Mouse (Mus musculus) heart, embryonic 13.5 days (tissue): Measurements from ENCODE around the gene Chst15. TPM values are rescaled to one million over a fixed set of nuclear protein-coding genes. Genes with fewer than 3 reads are reported as not detected.

ENCODE experiments used
- ATAC-seq: fragments of 200-750 bp; cut with Nextera tagmentation; 2 replicates; pipeline ENCODE4 v1.8.0; 2017; ENCODE audit warnings: moderate TSS enrichment; ENCODE audit not compliant: insufficient number of reproducible peaks, low FRiP score, low TSS enrichment; ENCODE audit errors: extremely low read depth
- H3K27ac ChIP-seq: fragments of 300-500 bp; sonication (generic); replicated peaks from 2 replicates; pipeline ENCODE4 v1.5.1; 2015; ENCODE audit warnings: moderate library complexity, mild to moderate bottlenecking, inconsistent platforms
- H3K27me3 ChIP-seq: fragments of 300-500 bp; sonication (generic); replicated peaks from 2 replicates; pipeline ENCODE4 v1.6.1; 2015; ENCODE audit warnings: mild to moderate bottlenecking, inconsistent platforms
- H3K36me3 ChIP-seq: fragments of 300-500 bp; sonication (generic); 2 replicates; pipeline ENCODE4 v1.6.1; 2015; ENCODE audit warnings: mild to moderate bottlenecking, inconsistent platforms
- H3K4me1 ChIP-seq: fragments of 300-500 bp; sonication (generic); 2 replicates; pipeline ENCODE4 v1.6.1; 2015; ENCODE audit warnings: inconsistent platforms
- H3K4me2 ChIP-seq: fragments of 300-500 bp; sonication (generic); 2 replicates; pipeline ENCODE4 v1.6.1; 2015; ENCODE audit warnings: inconsistent platforms, mild to moderate bottlenecking, moderate library complexity
- H3K4me3 ChIP-seq: fragments of 300-500 bp; sonication (generic); 2 replicates; pipeline ENCODE4 v1.5.1; 2015; ENCODE audit warnings: moderate library complexity, mild to moderate bottlenecking, inconsistent platforms
- H3K9ac ChIP-seq: fragments of 300-500 bp; sonication (generic); 2 replicates; pipeline ENCODE4 v1.6.1; 2015; ENCODE audit warnings: inconsistent platforms, mild to moderate bottlenecking, moderate library complexity
- H3K9me3 ChIP-seq: fragments of 300-500 bp; sonication (generic); 2 replicates; pipeline ENCODE4 v1.6.1; 2016; ENCODE audit warnings: inconsistent platforms
- WGBS: fragments of 180-500 bp; shearing (Covaris S2); methylation state at CpG from one replicate; pipeline ENCODE4 v1.1.7; 2015; ENCODE audit warnings: mixed read lengths; 5-methylcytosine and 5-hydroxymethylcytosine counted together
- polyA plus RNA-seq: library from polyadenylated mRNA; unstranded; fragments of >200 nt; fragmentation: Nextera tagmentation; extraction: Ambion mirVana; gene quantifications from 2 replicates; pipeline ENCODE4 v1.2.1, GENCODE M21; 2015

Gene Chst15
- polyA plus RNA-seq, 1 experiment from 2014 or later, result 3.1 TPM

DNA sequence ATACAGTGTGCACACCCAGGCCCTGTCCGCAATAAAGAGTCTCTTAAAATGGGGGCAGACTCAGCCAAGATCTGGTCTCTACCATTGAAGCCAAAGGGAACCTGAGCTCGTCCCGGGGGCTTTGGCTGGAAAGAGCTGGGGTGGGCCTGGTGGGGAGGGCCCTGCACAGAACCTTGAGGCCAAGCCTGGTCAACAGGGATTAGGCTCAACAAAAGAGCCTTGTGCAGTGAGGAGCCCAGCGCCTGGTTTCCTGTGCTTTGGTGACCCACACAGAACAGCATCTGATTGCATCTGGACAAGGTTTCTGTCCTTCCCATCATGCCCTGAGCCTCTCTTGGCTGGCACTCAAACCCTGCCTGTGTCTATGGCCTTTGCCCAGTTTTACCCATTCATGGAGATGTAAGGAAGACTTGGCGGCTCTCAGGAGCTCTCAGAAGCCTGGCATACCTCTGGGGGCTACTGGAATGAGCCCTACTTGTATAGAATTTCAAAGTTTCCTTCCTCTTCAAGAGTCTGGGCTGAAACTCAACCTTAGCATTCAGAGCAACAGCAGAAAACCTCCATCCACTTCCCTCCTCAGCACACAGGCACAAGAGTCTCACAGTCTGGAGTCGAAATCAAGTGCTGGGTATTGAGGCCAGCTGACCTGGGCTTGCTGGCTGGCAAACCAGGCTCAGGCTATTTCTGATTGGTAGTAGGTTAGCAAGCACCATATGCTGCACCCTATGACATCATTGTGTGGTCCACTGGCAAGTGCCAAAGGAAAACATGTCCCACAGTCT is 104.9 kb downstream of the Chst15 start:
- no peak overlapping the region for H3K4me2 ChIP-seq
- H3K9me3 ChIP-seq, result no peaks in the 10 kb centered on the region
- H3K4me1 ChIP-seq, result no peaks in the 10 kb centered on the region
- H3K27ac ChIP-seq, result no peak overlapping the region
- H3K9ac ChIP-seq, result no peak overlapping the region
- H3K27me3 ChIP-seq, result peaks cover 65% of the 10 kb centered on the region
- 71% methylated on average over 6 of the region's 6 CpGs for WGBS
- ATAC-seq, result no peak
- no peaks in the 10 kb centered on the region for H3K36me3 ChIP-seq
- no peak overlapping the region for H3K4me3 ChIP-seq

DNA sequence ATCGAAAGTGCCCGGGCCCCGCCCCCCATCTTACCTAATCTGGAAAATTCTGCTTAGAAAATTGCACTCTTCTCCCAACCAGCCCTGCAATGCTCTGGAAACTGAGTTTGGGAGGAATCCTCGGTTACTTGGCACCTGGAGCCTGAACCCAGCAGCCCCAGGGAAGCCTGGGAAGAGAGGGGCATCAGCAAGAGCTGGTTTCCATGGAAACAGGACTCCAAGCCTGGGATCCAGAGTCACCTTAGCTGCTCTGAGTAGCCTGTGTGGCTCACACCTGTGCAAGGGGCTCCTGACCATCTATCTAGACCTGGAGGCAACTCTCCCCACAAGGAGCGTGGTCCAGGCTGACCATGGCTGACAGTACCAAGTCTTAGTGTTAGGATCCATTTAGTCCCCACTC is 106.4 kb downstream of the Chst15 start:
- 80% methylated on average over 5 of the region's 5 CpGs for WGBS
- ATAC-seq, result no peak
- H3K27me3 ChIP-seq, result peaks cover 64% of the 10 kb centered on the region
- H3K4me3 ChIP-seq, result no peak overlapping the region
- no peak overlapping the region for H3K4me2 ChIP-seq
- H3K9me3 ChIP-seq, result no peaks in the 10 kb centered on the region
- H3K4me1 ChIP-seq, result no peaks in the 10 kb centered on the region
- no peak overlapping the region for H3K27ac ChIP-seq
- H3K9ac ChIP-seq, result no peak overlapping the region
- H3K36me3 ChIP-seq, result no peaks in the 10 kb centered on the region

GRCm38 (mm10) chr7:132208946-132209651 is 107.9 kb downstream of the Chst15 start:
- 71% methylated on average over 9 of the region's 9 CpGs for whole genome bisulfite sequencing
- Histone ChIP-seq H3K4me1 (peaks cover 2% of the 10 kb centered on the region; the same call in 1 of the 2 replicates), H3K27ac (no peak overlapping the region), H3K9me3 (no peaks in the 10 kb centered on the region), H3K36me3 (no peaks in the 10 kb centered on the region), H3K27me3 (peaks cover 51% of the 10 kb centered on the region), H3K9ac (no peak overlapping the region), H3K4me2 (no peak overlapping the region), H3K4me3 (no peak overlapping the region)
- ATAC-seq, result no peak

GRCm38 (mm10) chr7:132204073-132204612 is 112.9 kb downstream of the Chst15 start:
- 22% methylated on average over 1 of the region's 1 CpGs for WGBS
- Histone ChIP-seq H3K36me3 (no peaks in the 10 kb centered on the region), H3K27ac (no peak overlapping the region), H3K4me3 (no peak overlapping the region), H3K9me3 (no peaks in the 10 kb centered on the region), H3K27me3 (peaks cover 8% of the 10 kb centered on the region; the same call in 1 of the 2 replicates), H3K9ac (no peak overlapping the region), H3K4me1 (peaks cover 3% of the 10 kb centered on the region; the same call in 1 of the 2 replicates), H3K4me2 (no peak overlapping the region)
- no peak for ATAC-seq

- Histone ChIP-seq H3K27me3 (0 out of 2 replicates have a peak, but pooled peaks cover 7% of the 10 kb centered on the region), H3K27ac (no peak overlapping the region), H3K9ac (no peak overlapping the region), H3K9me3 (no peaks in the 10 kb centered on the region), H3K4me2 (no peak overlapping the region), H3K4me1 (peaks cover 3% of the 10 kb centered on the region; the same call in 1 of the 2 replicates), H3K36me3 (no peaks in the 10 kb centered on the region), H3K4me3 (no peak overlapping the region)
- ATAC-seq, result no peak
- 40% methylated on average over 6 of the region's 6 CpGs for WGBS
Observed at GRCm38 (mm10) chr7:132199686-132200085, 117.3 kb downstream of the Chst15 start.

GRCm38 (mm10) chr7:132198806-132199205 is 118.2 kb downstream of the Chst15 start:
- H3K4me3 ChIP-seq, result no peak overlapping the region
- no peak for ATAC-seq
- no peaks in the 10 kb centered on the region for H3K9me3 ChIP-seq
- no peak overlapping the region for H3K27ac ChIP-seq
- H3K9ac ChIP-seq, result no peak overlapping the region
- WGBS, result 75% methylated on average over 1 of the region's 1 CpGs
- H3K4me2 ChIP-seq, result no peak overlapping the region
- H3K4me1 ChIP-seq, result no peaks in the 10 kb centered on the region
- H3K27me3 ChIP-seq, result 0 out of 2 replicates have a peak, but pooled peaks cover 7% of the 10 kb centered on the region
- no peaks in the 10 kb centered on the region for H3K36me3 ChIP-seq

DNA sequence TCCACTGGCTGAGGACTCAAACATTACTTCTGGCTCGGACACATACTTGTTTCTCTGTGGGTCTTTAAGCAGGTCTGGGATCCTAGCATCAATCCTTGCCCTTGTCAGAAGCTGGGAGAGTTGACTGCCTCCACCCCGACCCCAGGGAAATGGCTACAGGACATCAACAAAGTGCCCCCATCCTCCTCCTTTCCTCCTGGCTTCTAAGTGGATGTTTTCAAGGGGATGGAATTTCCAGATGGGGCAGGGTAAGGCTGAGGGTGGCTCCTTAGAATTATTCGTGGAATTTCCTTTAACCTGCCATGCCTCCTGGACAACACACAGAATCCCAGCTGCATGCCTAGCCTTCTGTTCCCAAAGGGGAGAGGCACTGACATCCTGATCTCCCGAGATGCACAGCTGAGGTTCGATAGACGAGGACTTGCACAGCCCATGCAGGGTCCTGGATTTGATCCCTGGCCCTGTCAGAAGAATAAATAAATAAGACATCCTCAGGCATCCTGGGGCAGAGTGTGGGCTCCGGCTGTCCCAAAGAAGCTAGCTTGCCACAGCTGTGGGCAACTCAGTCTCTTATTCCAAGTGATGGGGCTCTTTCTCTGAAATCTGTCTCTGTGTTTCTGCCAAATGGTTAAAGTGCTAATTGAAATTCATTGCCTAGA is 119.1 kb downstream of the Chst15 start:
- Histone ChIP-seq H3K4me3 (no peak overlapping the region), H3K9me3 (no peaks in the 10 kb centered on the region), H3K9ac (no peak overlapping the region), H3K4me2 (no peak overlapping the region), H3K4me1 (no peaks in the 10 kb centered on the region), H3K27ac (no peak overlapping the region), H3K27me3 (0 out of 2 replicates have a peak, but pooled peaks cover 7% of the 10 kb centered on the region), H3K36me3 (no peaks in the 10 kb centered on the region)
- 36% methylated on average over 7 of the region's 7 CpGs for WGBS
- no peak for ATAC-seq

DNA sequence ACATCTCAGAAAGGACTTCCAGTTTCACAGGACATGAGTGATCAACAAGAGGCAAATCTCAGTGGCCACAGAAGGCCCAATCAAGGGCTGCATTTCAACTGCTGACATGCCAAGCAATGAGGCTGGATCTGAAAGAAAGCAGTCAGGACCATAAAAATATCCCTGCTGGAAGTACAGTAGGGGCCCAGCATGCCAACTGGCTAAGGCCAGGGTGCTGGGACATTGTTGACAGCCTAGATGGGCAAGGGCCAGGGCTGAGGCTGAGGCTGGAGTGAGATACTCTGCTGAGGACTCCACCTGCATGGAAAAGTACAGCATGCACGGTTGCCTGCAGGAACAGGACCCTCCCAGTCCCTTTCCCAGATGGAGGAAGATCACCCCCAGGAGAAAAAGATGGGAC is 120.4 kb downstream of the Chst15 start:
- H3K4me2 ChIP-seq, result no peak overlapping the region

GRCm38 (mm10) chr7:132193606-132194005 is 123.4 kb downstream of the Chst15 start:
- WGBS, result 86% methylated on average over 2 of the region's 2 CpGs
- Histone ChIP-seq H3K27ac (no peak overlapping the region), H3K9ac (no peak overlapping the region), H3K36me3 (no peaks in the 10 kb centered on the region), H3K4me2 (no peak overlapping the region), H3K27me3 (peaks cover 11% of the 10 kb centered on the region; the same call in 1 of the 2 replicates), H3K4me3 (no peak overlapping the region), H3K4me1 (no peaks in the 10 kb centered on the region), H3K9me3 (no peaks in the 10 kb centered on the region)
- ATAC-seq, result no peak

More for the DNA sequence above, 120.4 kb downstream of the Chst15 start:
- Histone ChIP-seq H3K9ac (no peak overlapping the region), H3K4me1 (no peaks in the 10 kb centered on the region), H3K36me3 (no peaks in the 10 kb centered on the region), H3K4me3 (no peak overlapping the region), H3K27me3 (0 out of 2 replicates have a peak, but pooled peaks cover 7% of the 10 kb centered on the region), H3K27ac (no peak overlapping the region), H3K9me3 (no peaks in the 10 kb centered on the region)
- no peak for ATAC-seq
- WGBS, result 67% methylated on average over 1 of the region's 1 CpGs

DNA sequence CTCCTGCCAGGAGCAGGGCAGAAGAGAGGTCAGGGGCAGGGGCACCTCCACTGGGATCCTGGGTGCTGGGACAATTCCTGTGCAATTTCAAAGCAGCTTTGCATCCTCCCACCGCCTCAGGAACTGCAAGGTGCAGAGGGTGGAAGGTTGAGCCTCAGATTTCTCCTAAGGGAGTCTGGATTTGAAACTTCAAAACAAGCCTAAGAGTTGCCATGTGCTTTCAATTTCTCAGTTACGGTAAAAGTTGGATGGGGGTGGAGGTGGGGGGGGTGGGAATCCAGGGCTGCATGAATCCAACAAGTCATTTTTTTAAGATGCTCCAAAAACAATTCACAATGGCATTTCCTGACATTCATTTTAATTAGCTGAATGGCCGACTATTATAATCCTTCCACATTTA is 129.6 kb downstream of the Chst15 start:
- WGBS, result 59% methylated on average over 3 of the region's 3 CpGs
- Histone ChIP-seq H3K27ac (no peak overlapping the region), H3K36me3 (no peaks in the 10 kb centered on the region), H3K27me3 (peaks cover 6% of the 10 kb centered on the region), H3K4me2 (no peak overlapping the region), H3K9ac (no peak overlapping the region), H3K4me3 (no peak overlapping the region), H3K9me3 (no peaks in the 10 kb centered on the region), H3K4me1 (no peaks in the 10 kb centered on the region)
- no peak for ATAC-seq
